Mouse (Mus musculus) embryonic facial prominence, embryonic 11.5 days (tissue): ENCODE measurements at regions not wholly inside any gene's neighbourhood (a gene's known extent, or its start where the extent isn't known, plus 50 kb on each side); places are given as distances from the start of the nearest gene placed in this dataset.

Experiments
- ATAC-seq: fragments of 200-750 bp; cut with Nextera tagmentation; replicated peaks from 2 replicates; pipeline ENCODE4 v1.8.0; 2017; ENCODE audit warnings: low read depth; ENCODE audit not compliant: insufficient number of reproducible peaks, low FRiP score, low TSS enrichment
- DNase-seq: peaks from one replicate; pipeline ENCODE4 v3.0.0-alpha.2; 2015; ENCODE audit warnings: low spot score
- H3K27ac ChIP-seq: fragments of 300-500 bp; sonication (generic); replicated peaks from 2 replicates; pipeline ENCODE4 v1.5.1; 2014; ENCODE audit warnings: mild to moderate bottlenecking, low read depth, low read length, control low read depth
- H3K27me3 ChIP-seq: fragments of 300-500 bp; sonication (generic); 2 replicates; pipeline ENCODE4 v1.6.1; 2014; ENCODE audit warnings: mild to moderate bottlenecking, low read length, moderate library complexity, mixed read lengths; ENCODE audit not compliant: control insufficient read depth, insufficient read depth
- H3K36me3 ChIP-seq: fragments of 300-500 bp; sonication (generic); replicated peaks from 2 replicates; pipeline ENCODE4 v1.6.1; 2014; ENCODE audit warnings: low read depth, mild to moderate bottlenecking, low read length, moderate library complexity, mixed read lengths; ENCODE audit not compliant: control insufficient read depth, insufficient read depth
- H3K4me1 ChIP-seq: fragments of 300-500 bp; sonication (generic); 2 replicates; pipeline ENCODE4 v1.6.1; 2014; ENCODE audit warnings: low read length, mixed read lengths; ENCODE audit not compliant: control insufficient read depth, insufficient read depth
- H3K4me2 ChIP-seq: fragments of 300-500 bp; sonication (generic); 2 replicates; pipeline ENCODE4 v1.6.1; 2014; ENCODE audit warnings: low read depth, mild to moderate bottlenecking, control low read depth, low read length, moderate library complexity
- H3K4me3 ChIP-seq: fragments of 300-500 bp; sonication (generic); 2 replicates; pipeline ENCODE4 v1.5.1; 2014; ENCODE audit warnings: low read depth, low read length, control low read depth
- H3K9ac ChIP-seq: fragments of 300-500 bp; sonication (generic); replicated peaks from 2 replicates; pipeline ENCODE4 v1.6.1; 2014; ENCODE audit warnings: mild to moderate bottlenecking, control low read depth, low read length
- H3K9me3 ChIP-seq: fragments of 300-500 bp; sonication (generic); replicated peaks from 2 replicates; pipeline ENCODE4 v1.6.1; 2016; ENCODE audit warnings: mild to moderate bottlenecking, low read length, inconsistent platforms, mixed read lengths; ENCODE audit not compliant: control insufficient read depth
- WGBS: fragments of 180-500 bp; shearing (Covaris S2); extraction: QIAGEN DNeasy Blood & Tissue Kit; methylation state at CpG from one replicate; pipeline ENCODE4 v1.1.7; 2014; 5-methylcytosine and 5-hydroxymethylcytosine counted together

DNA sequence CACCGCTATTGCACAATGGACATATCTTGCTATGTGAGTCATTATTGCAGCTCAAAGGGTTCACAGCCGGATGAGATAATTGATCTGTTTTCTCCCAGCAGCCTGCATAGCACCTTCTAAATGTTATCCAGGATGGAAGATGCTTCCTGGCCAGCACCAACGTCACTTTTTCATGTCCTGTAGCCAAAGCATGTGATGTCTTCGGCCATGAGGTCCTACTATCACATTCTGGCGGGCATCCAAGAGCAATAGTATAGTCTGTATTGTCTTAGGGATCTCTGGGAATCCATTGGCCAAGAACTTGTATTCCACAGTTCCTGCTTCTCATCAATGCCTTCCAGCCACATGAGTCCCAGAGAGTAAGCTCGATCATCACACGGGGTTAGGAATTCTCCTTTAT, 70.6 kb downstream of the Npy start:
- H3K9ac ChIP-seq = no peak overlapping the region

DNA sequence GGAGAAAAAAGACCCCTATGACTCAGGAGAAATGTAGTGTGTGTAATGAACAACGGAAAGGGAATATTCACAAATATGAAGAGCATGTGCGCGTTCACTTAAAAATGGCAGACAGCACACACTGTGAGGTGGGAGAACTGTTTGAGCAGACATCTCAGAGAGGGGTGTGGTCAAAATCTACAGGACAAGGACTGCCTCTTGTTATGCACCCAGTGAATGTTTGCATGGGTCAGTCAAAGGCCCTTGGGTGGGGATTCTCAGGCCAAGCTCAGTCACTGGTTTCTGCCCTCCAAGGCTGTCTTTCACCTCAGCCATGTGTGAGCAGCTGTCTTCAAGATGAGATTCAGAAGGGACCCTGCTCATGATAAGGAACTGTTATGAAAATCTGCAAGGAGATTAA, 76.6 kb downstream of the Npy start:
- WGBS = 91% methylated on average over 3 of the region's 3 CpGs
- H3K9ac ChIP-seq = no peak overlapping the region
- no peak for ATAC-seq
- H3K27me3 ChIP-seq = no peaks in the 10 kb centered on the region
- no peaks in the 10 kb centered on the region for H3K36me3 ChIP-seq
- no peak overlapping the region for H3K4me3 ChIP-seq
- no peak overlapping the region for H3K4me2 ChIP-seq
- H3K27ac ChIP-seq = no peak overlapping the region
- no peaks in the 10 kb centered on the region for H3K9me3 ChIP-seq
- no peak for DNase-seq
- no peaks in the 10 kb centered on the region for H3K4me1 ChIP-seq

More for the DNA sequence above, 70.6 kb downstream of the Npy start:
- Histone ChIP-seq H3K27me3 (no peaks in the 10 kb centered on the region), H3K4me1 (no peaks in the 10 kb centered on the region), H3K36me3 (no peaks in the 10 kb centered on the region), H3K9me3 (no peaks in the 10 kb centered on the region), H3K4me2 (no peak overlapping the region), H3K4me3 (no peak overlapping the region), H3K27ac (no peak overlapping the region)
- DNase-seq = no peak
- 84% methylated on average over 7 of the region's 7 CpGs for WGBS
- ATAC-seq = no peak

DNA sequence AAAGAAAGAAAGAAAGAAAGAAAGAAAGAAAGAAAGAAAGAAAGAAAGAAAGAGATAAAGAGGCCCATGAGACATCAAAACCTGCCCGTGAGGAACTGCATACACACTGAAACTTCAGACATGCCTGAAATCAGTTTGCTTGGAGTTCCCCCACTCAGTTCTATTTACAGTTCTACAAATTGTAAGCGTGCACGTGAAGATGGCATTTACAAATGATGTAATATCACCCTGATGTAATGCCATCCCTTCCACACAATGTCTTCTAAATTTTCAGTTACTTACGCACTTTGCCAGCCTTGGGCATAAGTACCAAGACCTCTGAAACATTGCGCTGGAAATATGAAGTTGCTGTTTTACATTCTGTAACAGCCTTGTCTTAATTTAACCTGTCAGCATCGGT, 79.0 kb downstream of the Npy start:
- Histone ChIP-seq H3K9ac (no peak overlapping the region), H3K36me3 (no peaks in the 10 kb centered on the region), H3K27me3 (no peaks in the 10 kb centered on the region), H3K27ac (no peak overlapping the region), H3K4me3 (no peak overlapping the region), H3K4me1 (no peaks in the 10 kb centered on the region), H3K4me2 (no peak overlapping the region), H3K9me3 (no peaks in the 10 kb centered on the region)
- ATAC-seq (no peak), DNase-seq (no peak)
- 82% methylated on average over 6 of the region's 6 CpGs for WGBS

DNA sequence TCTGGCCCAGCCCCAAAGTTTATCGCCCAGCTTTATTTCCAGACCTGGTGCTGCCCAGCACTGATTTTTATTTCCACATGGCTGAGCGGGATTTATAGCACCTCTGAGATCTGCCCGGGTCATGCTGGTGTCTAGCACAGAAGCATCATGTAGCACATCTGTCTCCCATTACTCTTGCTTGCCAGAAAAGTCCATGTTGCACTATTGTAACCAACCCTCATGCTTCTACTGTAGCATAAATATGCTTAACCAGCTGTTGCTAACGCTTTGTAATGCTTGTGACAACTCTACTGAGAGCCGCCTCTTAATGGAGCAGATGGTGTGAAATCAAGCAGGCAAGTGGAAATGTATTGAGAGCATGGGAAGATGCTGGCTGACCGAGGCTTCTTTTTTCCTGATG, 81.5 kb downstream of the Npy start:
- H3K4me3 ChIP-seq = no peak overlapping the region
- WGBS = 62% methylated on average over 6 of the region's 6 CpGs
- H3K4me2 ChIP-seq = no peak overlapping the region
- no peaks in the 10 kb centered on the region for H3K27me3 ChIP-seq
- H3K9ac ChIP-seq = no peak overlapping the region
- no peaks in the 10 kb centered on the region for H3K36me3 ChIP-seq
- H3K27ac ChIP-seq = no peak overlapping the region
- no peaks in the 10 kb centered on the region for H3K4me1 ChIP-seq
- DNase-seq (peak; percentile 20), ATAC-seq (no peak)
- no peaks in the 10 kb centered on the region for H3K9me3 ChIP-seq

DNA sequence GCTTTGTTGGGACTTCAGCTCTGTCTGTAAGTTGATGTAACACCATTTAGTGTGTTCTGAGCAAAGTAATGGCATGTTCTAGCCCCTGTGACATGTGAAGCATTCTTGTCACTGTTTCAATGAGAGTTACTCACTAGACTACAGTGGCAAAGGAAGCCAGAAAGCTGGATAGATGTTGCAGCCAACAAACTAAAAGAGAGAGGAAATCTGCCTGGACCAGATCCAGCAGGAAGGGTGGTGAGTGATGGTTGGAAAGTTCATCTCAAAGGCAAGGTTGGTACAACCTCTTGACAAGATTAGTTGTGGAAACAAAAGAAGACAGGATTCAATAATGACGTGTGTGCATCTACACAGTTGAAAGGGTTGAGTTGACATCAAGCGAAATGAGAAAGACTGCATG, 83.9 kb downstream of the Npy start:
- Histone ChIP-seq H3K4me2 (no peak overlapping the region), H3K4me3 (no peak overlapping the region), H3K9ac (no peak overlapping the region), H3K36me3 (no peaks in the 10 kb centered on the region), H3K27ac (no peak overlapping the region), H3K4me1 (no peaks in the 10 kb centered on the region), H3K9me3 (no peaks in the 10 kb centered on the region), H3K27me3 (no peaks in the 10 kb centered on the region)
- WGBS = 87% methylated on average over 2 of the region's 2 CpGs
- no peak for DNase-seq
- no peak for ATAC-seq

DNA sequence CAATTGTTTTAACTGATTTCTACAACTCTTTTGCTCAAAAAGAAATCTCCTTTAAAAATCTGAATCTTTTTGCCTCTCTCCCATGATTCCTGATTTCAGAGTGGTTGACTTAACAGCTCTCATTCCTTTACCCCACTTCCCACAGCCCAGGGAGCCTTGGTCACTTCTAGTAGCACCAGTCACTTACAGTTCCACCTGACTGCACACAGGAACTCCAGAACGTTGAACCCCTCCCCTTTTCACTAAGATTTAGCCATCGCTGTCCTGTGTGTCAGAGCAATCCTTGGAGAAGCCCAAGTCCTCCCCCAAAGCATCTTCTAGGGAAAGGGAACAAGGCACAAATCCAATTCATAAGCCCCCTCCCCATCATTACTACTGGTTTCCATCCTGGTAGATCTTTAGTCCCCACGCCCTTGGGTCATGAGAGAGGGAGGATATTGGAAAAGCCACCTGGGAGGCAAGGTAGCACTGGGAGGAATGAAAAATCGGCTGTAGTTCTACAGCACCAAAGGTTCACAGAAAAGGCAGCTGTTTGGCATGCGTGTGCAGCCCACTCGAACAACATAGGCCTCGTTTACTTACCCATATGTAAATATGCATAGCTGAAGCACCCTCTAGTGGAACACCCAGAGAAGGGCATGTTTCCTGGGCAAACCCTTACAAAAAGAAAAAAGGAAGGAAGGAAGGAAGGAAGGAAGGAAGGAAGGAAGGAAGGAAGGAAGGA, 96.7 kb downstream of the Npy start:
- no peak overlapping the region for H3K4me2 ChIP-seq
- no peaks in the 10 kb centered on the region for H3K27me3 ChIP-seq
- H3K27ac ChIP-seq = no peak overlapping the region
- H3K9ac ChIP-seq = no peak overlapping the region
- no peaks in the 10 kb centered on the region for H3K4me1 ChIP-seq
- H3K36me3 ChIP-seq = no peaks in the 10 kb centered on the region
- no peaks in the 10 kb centered on the region for H3K9me3 ChIP-seq
- H3K4me3 ChIP-seq = no peak overlapping the region
- DNase-seq = peak; percentile 66
- no peak for ATAC-seq
- 48% methylated on average over 7 of the region's 7 CpGs for WGBS

DNA sequence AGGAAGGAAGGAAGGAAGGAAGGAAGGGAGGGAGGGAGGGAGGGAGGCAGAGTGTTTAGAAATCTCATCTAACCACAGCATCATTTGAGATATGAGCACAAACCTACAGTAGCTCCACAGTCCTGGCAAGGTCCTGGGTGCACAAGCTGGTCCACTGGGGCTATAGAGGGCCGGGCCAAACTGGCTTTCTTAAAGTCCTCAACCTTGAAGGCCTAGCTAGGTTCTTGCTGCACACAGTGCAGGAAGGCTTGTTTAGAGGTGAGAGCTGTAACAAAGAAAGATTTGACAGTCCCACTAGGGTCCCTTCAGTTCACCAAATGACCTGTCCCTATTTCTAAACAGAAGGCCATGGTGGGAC, 97.3 kb downstream of the Npy start:
- no peak overlapping the region for H3K4me2 ChIP-seq
- no peaks in the 10 kb centered on the region for H3K27me3 ChIP-seq
- DNase-seq (no peak), ATAC-seq (no peak)
- H3K4me3 ChIP-seq = no peak overlapping the region
- no peaks in the 10 kb centered on the region for H3K36me3 ChIP-seq
- WGBS = 87% methylated on average over 1 of the region's 1 CpGs
- no peak overlapping the region for H3K27ac ChIP-seq
- H3K9me3 ChIP-seq = no peaks in the 10 kb centered on the region
- no peaks in the 10 kb centered on the region for H3K4me1 ChIP-seq
- no peak overlapping the region for H3K9ac ChIP-seq

DNA sequence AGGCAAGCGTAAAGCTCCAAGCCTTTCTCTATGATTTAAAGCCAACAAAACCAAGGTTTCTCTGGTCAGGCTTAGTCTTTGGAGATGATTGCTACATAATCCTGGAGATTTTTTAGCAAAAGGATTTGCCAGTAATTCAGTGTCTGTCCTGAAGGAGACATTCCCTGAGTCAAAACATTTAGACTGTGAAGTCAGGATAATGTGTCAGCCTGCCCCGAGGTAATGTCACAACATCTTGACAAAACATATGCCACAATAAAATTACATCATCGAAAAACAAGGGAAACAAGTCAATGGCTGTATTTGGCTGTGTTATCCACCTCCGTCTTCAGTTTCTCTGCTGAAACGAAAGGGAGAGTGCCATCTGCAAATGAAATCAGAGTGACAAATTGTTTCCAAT, 101.8 kb downstream of the Npy start:
- Histone ChIP-seq H3K27me3 (no peaks in the 10 kb centered on the region), H3K4me2 (no peak overlapping the region), H3K4me1 (no peaks in the 10 kb centered on the region), H3K9me3 (no peaks in the 10 kb centered on the region), H3K27ac (no peak overlapping the region), H3K4me3 (no peak overlapping the region), H3K9ac (no peak overlapping the region), H3K36me3 (no peaks in the 10 kb centered on the region)
- ATAC-seq (no peak), DNase-seq (no peak)
- WGBS = 86% methylated on average over 5 of the region's 5 CpGs
